Mouse (Mus musculus): ENCODE results near the gene Plxna3.
"Not testable (repeated sequence)": the region's sequence is repeated elsewhere in the genome, so short reads cannot be mapped to it uniquely, and the experiment has no call there.

The Plxna3 gene

GRCm38 (mm10) chrX:74328725-74329161 is at the start of gene Plxna3:
Gene Plxna3, plus strand, starts transcription at chrX:74329066.
- peak; percentile 81 for DNase-seq

- no peak for DNase-seq
Observed at GRCm38 (mm10) chrX:74281041-74281731, 47.7 kb upstream of the Plxna3 start.

GRCm38 (mm10) chrX:74281732-74282394 is 47.0 kb upstream of the Plxna3 start, which contains the start of the genes Taz and Dnase1l1:
Gene Taz, plus strand, starts transcription at chrX:74281912.
Gene Dnase1l1, minus strand, starts transcription at chrX:74282337.
- DNase-seq: peak; percentile 88

DNA sequence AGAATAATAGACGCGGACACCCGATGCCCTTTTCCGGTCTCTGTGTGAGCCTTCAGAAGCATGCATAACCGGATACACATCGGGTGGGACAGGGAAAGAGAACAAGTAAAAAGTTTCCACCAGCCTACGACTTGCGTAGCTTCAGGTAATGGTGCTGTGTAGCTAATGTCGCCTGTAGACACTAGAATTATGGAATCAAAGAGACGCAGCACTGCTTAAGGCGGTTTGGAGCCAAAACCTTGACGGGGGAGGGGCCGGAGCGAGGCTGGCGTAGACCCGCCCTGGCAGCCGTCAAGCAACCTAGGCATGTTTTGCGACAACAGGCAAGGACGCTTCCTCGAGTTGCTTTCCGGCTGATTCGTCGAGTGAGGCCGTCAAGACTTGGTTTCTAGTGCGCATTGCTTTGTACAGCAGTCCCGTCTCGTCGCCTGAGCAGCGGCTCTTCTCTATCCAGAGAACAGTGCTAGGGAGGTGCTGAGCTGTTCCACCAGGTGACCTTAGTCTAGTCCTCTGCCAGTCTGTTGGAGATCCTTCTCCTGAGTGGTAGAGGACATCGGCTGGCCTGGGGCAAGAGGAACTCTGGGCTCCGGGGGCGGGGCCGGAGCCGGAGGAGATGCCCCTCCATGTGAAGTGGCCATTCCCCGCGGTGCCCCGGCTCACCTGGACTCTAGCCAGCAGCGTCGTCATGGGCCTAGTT is 46.3 kb upstream of the Plxna3 start:
- peak; percentile 91 for DNase-seq

GRCm38 (mm10) chrX:74283092-74283437 is 45.8 kb upstream of the Plxna3 start:
- no peak for DNase-seq

DNA sequence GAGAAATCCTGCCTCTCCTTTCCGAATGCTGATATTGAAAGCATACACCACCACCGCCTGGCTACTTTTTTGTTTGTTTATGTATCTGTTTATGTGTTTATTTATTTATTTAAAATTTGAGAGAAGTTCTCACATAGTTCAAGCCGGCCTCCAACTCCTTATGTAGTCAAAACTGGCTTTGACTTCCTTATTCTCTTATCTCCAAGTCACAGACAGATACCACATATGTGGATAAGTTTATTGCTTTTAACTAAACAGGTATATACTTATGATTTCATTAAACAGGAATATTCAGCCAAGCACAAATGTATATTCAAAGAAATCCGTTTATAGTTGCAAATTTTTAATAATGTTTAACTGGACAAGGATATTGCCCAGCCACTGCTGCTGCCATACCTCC is 35.4 kb upstream of the Plxna3 start:
- no peak for DNase-seq

- DNase-seq: peak; percentile 95
Observed at GRCm38 (mm10) chrX:74296538-74297448, 32.1 kb upstream of the Plxna3 start, which contains the start of gene Atp6ap1. Gene Atp6ap1, plus strand, starts transcription at chrX:74297097.

DNA sequence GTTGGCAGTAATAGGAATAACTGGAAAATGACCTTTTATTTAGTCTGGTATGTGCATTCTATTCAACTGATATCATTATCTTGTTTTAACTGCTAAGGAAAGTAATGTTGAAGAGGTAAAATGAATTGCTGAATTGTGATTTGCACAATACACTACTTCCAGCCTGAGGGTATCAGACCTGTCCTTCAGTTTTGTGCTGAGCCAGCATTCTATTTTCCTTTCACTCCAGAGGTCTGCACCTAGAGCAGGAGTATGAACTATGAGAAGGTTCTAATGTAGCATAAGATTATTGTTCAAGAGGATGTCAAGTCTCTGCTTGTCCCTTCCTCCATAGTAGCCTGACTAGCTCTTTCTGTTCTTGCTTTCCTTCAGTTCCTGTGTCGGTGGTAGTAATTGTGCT is 30.5 kb upstream of the Plxna3 start:
- no peak for DNase-seq

- DNase-seq: no peak
Observed at GRCm38 (mm10) chrX:74299721-74300120, 29.1 kb upstream of the Plxna3 start.

- DNase-seq: peak; percentile 82
Observed at GRCm38 (mm10) chrX:74304867-74305700, 23.8 kb upstream of the Plxna3 start, which contains the start of gene Gdi1. Gene Gdi1, plus strand, starts transcription at chrX:74304998.

DNA sequence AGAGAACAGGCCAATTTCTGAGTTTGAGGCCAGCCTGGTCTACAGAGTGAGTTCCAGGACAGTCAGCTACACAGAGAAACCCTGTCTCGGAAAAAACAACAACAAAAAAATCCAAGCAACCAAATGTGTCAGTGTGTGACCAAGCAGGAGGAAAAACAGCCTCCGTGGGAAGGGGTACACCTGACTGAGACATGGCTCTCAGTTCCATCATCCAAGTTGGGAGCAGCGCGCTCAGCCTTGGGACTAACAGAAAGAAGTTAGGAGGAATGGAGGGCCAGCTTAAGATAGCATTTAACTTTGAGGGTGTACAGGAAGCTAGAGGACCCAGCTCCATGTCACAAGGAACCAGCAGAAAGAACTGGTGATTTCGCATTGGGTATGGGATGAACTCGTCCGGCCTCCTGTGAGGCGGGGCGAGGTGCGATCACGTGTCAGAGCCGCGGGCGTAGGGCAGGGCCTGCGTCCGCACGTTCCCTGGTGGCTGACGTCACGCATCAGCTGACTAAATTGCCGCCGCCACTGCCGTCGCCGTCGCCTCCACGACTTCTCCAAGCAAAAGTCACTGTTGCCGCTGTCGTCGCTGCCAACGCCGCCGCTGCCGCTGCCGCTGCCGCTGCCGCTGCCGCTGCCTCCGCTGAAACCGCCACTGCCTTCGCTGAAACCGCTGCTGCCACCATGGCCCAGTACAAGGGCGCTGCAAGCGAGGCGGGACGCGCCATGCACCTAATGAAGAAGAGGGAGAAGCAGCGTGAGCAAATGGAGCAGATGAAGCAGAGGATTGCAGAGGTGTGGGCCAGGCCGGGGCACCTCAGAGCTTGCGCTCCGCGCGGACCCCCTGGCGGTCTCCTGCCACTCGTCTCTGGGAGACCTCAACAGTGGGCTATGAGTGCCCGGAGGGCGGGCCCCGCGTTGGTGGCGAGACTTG is 16.1 kb upstream of the Plxna3 start, which contains the start of gene Fam50a:
Gene Fam50a, plus strand, starts transcription at position 494 of the 925 bp plus-strand sequence.
- peak; percentile 94 for DNase-seq

- no peak for DNase-seq
Observed at GRCm38 (mm10) chrX:74329215-74329671, 377 bp downstream of the Plxna3 start.

DNA sequence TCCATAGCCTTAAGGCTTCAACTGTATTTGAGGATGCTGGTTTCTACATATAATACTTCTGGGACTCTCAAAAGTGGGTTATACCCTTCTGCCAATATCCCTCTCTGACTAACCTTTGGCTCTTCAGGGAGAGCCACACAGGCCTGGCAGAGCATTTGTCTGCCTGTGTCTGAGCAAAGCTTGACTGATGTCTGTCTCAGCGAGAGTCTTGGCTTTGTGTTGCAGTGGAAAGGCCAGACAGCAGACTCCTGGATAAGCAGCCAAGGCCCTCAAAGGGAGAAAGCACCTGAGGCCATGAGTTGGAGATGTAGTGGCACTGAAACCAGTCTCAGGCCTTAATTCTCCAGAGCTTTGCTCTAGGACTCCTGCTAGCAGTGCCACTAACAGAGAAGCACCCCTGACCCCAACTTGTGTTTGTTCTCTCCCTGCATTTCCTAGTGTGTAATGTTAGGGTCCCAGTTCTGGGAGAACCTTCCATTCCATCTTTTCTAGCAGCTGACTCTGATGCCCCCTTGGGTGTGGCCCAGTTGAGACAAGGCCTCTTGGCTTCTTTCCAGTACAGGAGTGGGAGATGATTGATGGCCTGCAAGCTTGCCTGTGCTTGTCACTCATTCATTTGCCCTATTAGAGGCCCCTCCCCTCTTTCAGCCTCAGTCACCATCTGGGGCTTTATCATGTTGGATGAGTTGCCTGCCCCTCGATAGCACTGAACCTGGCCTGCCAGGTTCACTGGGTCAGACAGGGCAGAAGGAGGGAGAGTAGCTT is 1.5 kb downstream of the Plxna3 start:
- DNase-seq: no peak

DNA sequence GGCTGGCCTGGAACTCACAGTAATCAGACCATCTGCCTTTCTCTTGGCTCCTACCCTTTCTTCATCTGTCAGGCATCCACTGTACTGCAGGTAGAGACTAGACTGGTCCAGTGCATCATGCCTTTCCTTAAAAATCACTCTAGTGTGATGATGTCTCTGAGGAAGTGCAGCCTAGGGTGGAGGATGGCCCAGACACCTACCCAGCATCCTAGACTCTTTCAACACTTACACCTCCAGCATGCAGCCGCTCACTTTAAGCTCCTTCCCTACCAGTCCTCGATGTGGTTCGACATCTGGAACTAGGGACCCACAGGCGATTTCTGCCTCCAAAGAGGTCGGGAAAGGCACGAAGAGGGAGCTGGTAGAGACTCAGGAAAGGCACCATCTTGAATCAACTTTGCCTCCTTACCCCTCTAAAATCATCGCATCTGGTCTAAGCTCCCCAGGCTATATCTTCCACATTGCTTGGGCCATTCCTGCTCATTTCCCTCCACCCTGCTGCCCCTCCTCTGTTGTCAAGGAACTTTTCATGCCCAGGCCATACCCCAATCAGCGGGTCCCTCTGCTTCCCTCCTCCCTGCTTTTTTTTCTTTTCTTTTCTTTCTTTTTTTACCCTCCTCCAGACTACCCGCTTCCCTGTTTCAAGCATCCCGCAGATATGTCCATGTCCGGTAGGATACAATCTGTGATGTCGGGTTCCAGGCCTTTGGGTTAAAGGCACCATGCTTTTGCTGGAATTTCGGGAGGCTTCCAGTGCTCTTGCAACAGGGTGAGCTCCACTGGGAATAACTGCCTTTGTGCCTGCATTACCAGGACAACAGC is 24.0 kb downstream of the Plxna3 start:
- no peak for DNase-seq

DNA sequence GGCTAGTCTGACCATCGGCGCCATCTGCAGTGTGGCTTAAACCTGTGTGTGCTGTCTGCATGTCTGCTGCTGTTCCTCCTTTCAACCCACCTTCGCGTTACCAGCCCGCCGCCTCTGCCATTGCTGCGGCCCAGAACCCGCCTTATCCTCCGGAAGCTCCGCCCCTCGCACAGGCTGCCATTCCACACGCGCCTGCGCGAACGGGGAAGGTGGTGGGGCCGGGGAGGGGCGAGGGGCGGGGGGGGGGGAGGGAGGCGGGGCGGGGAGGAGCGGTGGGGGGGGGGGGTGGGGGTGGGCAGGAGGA is 24.6 kb downstream of the Plxna3 start, which contains the start of gene Lage3:
Gene Lage3, minus strand, starts transcription at position 152 of the 304 bp plus-strand sequence.
- DNase-seq: peak; percentile 89

- DNase-seq: not testable (repeated sequence)
Observed at GRCm38 (mm10) chrX:74357069-74357468, 28.2 kb downstream of the Plxna3 start.

DNA sequence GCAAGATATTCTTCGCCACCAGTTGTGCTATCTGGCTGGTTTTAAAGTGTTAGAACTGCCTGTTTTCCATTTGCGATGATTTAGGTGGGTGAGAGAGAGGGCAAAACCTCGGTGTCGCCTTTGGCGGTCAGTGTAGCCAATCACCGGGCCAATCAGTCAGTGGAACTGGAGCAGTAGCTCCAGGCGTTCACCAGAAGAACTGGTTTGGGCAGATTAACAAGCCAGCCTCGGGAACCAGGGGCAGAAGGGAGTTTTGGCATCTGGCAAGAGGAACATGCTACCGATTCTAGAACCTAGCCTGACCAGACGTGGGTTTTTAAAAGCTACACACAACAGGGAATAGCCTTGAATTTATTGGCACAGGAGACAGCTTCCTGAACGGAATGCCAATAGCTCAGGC is 30.3 kb downstream of the Plxna3 start:
- peak; percentile 22 for DNase-seq

- DNase-seq: no peak
Observed at GRCm38 (mm10) chrX:74367512-74367911, 38.6 kb downstream of the Plxna3 start.
